Mouse (Mus musculus) T-helper 2 cell (primary cell): ENCODE results near the gene Fam174a.

Source experiments
- in situ Hi-C: fragments of 300-600 bp; cut with MboI, MseI; formaldehyde crosslinking; loops from one replicate; pipeline ENCODE4 v1.15.1; 2025; ENCODE audit warnings: high pct_unique_total_duplicates

Fam174a gene

GRCm38 (mm10) chr1:95313393-95314228 lies at the start of gene Fam174a:
Gene Fam174a, plus strand, starts transcription at chr1:95313623.
- in situ Hi-C loops, result loop anchor here (25.0 kb wide), 1 partner anchor 1676 kb away; no protein-coding TSS in a partner anchor

GRCm38 (mm10) chr1:95263843-95264242 lies 49.6 kb upstream of the Fam174a start:
- in situ Hi-C loops, result no loop called here

DNA sequence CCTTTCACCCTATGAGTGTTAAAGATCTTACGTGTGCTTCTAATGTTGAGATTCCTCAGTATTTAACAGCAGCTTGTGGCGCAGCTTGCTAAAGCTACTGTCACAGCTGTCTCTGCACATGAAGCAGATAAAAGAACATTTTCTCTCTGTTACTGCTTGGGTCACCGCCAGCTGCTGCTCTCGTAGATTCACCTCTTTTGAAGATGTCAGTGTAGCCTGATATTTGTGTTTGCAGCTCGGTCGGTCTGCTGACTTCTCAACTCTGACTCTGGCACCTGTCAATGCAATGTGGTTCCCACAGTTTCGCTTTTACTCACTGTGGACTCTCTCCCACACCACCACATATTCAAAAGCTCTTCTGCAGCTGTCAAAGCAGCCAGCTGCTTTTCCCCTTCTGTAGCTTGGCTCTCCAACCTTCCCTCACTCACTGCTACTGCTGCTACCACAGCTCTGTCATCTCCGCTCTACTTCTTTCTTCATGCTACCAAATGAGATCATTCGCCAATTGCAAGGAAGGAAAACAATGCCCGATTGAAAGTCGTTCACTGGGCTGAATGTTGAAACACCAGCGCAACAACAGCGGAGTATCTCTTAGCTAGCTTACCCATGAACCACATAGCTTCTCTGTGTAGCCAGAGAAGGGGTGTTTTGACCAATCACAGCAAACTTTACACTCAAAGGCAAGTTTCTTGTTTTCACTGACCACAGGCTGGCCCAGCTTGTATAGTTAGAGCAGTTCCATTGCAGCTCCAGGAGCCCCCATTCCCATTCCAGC lies 45.3 kb upstream of the Fam174a start:
- in situ Hi-C loops, result no loop called here

DNA sequence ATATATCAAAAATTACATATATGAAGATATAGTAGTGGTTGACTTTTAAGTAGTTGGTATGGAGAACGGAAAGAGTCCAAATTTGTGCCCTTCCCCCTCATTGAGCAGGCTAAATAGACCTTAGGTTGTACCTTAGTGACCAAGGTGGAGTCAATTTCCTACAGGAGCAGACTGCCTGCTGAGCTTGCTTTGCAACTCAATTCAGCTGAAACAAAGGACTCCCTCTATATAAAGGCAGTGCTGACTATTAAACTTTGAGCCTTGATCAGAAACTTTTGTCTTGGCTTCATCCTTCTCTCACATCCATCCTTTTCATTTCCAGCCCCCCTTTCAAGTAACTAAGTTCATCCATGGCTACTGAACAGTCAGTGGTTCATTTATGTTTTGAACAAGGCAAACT lies 40.1 kb upstream of the Fam174a start:
- in situ Hi-C loops, result no loop called here

- in situ Hi-C loops, result loop anchor here (25.0 kb wide), 1 partner anchor 1671 kb away; no protein-coding TSS in a partner anchor
Measured at GRCm38 (mm10) chr1:95308324-95308723, 5.1 kb upstream of the Fam174a start.

GRCm38 (mm10) chr1:95314229-95314555 lies 769 bp downstream of the Fam174a start:
- in situ Hi-C loops, result loop anchor here (25.0 kb wide), 1 partner anchor 1677 kb away; no protein-coding TSS in a partner anchor

DNA sequence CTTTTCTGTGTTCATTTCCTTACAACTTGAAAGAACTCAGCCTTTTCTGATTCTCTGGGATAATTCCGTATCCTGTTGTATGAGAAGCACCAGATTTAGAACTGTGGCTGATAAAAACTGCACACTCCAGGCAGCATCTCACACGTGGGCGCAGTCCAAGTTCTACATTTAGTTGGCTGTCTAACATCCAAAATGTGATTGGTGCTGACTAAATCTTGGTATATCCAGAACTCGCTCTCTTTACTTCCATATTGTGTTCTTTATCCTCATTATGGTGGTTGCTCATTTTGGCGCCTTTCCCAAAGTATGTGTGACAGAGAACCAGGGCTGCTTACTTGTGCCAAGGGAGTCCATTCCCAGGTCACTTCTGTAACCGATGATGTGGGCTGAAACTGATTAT lies 2.6 kb downstream of the Fam174a start:
- in situ Hi-C loops, result loop anchor here (25.0 kb wide), 1 partner anchor 1679 kb away; no protein-coding TSS in a partner anchor

DNA sequence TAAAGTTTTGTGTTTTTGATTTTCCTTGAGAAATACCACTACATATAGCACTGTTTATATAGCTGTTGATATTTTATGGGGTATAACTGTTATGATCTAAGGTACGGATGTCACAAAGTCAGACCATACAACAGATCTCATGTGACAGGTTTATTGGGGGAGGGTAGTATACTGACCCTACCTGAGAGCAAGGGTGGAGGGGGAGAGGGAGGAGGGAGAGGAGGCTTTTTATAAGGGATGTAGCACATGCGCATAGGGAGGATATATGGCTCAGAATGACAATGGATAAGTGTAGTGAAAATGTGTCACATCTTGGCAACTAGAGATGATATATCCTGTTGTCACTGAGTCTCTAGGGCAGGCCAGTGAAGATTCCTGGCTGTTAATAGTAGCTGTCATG lies 8.8 kb downstream of the Fam174a start:
- in situ Hi-C loops, result loop anchor here (25.0 kb wide), 1 partner anchor 1685 kb away; no protein-coding TSS in a partner anchor

GRCm38 (mm10) chr1:95323004-95323403 lies 9.6 kb downstream of the Fam174a start:
- in situ Hi-C loops, result loop anchor here (25.0 kb wide), 1 partner anchor 1686 kb away; no protein-coding TSS in a partner anchor

DNA sequence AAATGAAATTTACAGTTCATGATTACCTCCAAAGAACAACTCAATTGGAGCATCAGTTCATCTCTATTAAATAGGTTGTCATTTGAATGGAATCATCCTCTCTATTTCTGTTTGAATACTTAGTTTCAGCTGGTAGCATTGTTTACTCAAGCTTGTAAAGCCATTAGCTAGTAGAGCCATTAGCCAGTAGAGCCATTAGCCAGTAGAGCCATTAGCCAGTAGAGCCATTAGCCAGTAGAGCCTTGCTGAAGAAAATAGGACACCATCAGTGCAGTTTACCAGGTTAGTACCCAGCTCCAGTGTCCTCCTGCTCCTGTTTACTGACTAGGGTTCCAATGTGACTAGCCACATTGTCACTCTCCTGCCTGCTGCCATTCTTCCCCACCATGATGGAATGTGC lies 13.4 kb downstream of the Fam174a start:
- in situ Hi-C loops, result no loop called here

DNA sequence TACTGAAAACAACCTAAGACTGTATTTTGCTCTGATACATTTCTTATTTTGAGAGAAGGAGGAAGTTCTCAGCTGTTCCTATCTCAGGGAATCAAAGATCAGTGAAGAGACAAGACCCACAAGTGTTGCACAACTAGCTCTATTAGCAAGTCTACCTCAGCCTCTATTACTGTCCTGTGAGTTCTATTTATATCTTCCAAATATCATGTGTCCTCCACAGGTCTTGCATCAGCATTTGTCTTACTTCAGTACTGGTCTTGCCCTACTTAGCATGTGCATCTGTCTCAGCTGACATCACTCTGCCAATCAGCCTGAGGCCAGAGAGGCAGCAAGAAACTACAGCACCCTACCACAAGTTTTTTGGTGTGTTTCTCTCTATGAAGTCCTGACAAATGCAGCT lies 26.2 kb downstream of the Fam174a start:
- in situ Hi-C loops, result no loop called here

- in situ Hi-C loops, result no loop called here
Measured at GRCm38 (mm10) chr1:95342242-95342641, 28.8 kb downstream of the Fam174a start.

GRCm38 (mm10) chr1:95343585-95344485 lies 30.4 kb downstream of the Fam174a start:
- in situ Hi-C loops, result no loop called here

GRCm38 (mm10) chr1:95354146-95354545 lies 40.7 kb downstream of the Fam174a start:
- in situ Hi-C loops, result loop anchor here (10.0 kb wide), 1 partner anchor 1189 kb away; no protein-coding TSS in a partner anchor

DNA sequence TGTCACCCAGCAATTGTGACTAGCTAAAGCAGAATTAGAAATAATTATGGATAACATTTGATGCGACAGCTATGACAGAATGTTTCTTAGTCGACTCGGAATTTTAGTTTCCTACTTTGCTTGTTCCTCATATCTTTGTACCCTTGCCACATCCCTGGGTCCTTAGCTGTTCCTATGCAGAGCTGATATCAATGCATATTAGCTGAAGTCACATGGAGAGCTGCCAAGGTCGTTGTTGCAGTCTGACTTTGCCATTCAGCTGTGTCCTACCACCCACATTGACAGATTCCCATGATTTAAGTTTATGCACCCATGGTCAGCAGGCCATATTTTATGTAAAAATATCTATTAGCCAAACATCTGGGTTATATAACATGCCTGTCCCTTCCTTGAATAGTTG lies 43.5 kb downstream of the Fam174a start:
- in situ Hi-C loops, result loop anchor here (10.0 kb wide), 1 partner anchor 1192 kb away; no protein-coding TSS in a partner anchor

GRCm38 (mm10) chr1:95363692-95364091 lies 50.3 kb downstream of the Fam174a start:
- in situ Hi-C loops, result no loop called here

- in situ Hi-C loops, result no loop called here
Measured at GRCm38 (mm10) chr1:95366616-95367373, 53.4 kb downstream of the Fam174a start.

DNA sequence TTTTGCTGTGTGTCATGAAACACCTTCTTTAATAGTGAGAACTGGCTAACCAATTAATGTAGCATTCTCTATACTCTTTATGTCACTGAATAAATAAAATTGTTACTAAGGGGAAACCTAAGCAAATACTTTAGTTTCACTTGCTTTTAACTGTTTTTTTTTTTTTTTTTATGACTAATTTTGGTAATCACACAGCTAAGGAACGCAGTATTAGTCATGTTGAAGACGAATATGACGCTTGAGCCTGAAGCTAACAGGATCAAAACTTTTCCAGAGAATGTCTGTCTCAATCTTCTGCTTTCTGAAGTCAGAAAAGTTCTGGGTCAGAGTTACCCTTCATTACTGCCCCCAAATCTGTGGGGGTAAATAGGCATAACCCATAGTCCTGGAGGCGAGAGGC lies 54.3 kb downstream of the Fam174a start:
- in situ Hi-C loops, result no loop called here

- in situ Hi-C loops, result no loop called here
Measured at GRCm38 (mm10) chr1:95375443-95375842, 62.0 kb downstream of the Fam174a start.

DNA sequence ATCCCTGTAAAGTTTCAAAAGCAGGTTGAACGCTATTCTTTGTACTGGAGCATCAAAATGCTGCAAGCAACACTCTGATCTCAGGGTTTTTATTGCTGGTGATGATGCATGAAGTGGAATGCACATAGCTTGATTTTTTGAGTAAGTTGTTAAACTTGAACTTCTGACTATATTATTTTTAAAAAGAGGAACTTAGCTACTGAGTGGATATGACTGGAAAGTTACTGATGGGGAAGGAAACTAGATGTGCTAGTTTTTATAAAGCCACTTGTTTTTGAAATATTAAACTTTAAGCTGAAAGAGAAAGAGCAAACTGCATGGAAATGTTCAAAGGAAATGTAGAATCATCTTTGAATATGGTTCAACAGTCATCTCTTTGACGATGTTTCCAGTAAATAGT lies 67.6 kb downstream of the Fam174a start:
- in situ Hi-C loops, result no loop called here
